Mouse (Mus musculus): ENCODE measurements around the gene Tmem234.

Gene Tmem234

GRCm38 (mm10) chr4:129622120-129622802 lies 21.8 kb downstream of the Tmem234 start:
- no peak for DNase-seq (ENCODE audit: inconsistent ontology term)

GRCm38 (mm10) chr4:129622803-129623535 lies 22.5 kb downstream of the Tmem234 start:
- no peak for DNase-seq (ENCODE audit: inconsistent ontology term)

- no peak for DNase-seq (ENCODE audit: inconsistent ontology term)
These were observed 23.2 kb downstream of the Tmem234 start, which contains the start of gene Ccdc28b for GRCm38 (mm10) chr4:129623681-129624091. Gene Ccdc28b, minus strand, starts transcription at chr4:129623947.

DNA sequence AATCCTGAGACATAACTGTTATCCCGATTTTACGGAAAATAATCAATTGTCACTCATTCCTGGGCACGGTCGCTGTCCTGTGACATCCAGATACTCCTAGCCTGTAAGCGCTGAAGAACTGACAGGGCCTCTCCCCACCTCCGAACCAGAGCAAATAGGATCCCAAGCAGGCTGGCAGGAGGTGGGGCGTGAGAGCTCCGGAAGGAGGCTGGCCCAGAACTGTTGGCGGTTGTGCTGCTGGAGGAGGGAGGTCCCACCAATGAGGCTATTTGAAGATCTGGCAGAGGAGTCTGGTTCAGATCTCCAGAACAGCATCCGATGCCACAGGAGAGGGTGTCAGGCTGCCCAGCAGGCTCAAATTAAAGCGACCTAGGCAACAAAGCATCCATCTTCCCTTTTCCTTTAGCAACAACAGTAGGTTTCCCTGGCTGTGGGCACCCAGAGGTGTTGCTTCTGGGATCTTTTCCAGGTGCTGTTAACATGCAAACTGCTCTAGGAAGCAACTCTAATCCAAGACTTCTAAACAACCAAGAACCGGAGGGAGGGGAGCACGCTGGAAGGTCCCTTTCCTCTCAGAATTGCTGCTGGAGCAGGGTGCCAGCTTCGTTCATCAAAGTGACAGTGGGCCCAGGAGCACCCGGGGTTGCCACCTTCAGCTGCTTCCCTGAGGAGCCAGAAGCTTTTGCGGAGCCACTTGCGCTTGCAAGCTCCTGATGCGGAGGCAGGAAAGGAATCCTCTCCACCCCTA lies 24.0 kb downstream of the Tmem234 start:
- peak; percentile 97 for DNase-seq (ENCODE audit: inconsistent ontology term)

GRCm38 (mm10) chr4:129625029-129625370 lies 24.5 kb downstream of the Tmem234 start:
- peak; percentile 60 for DNase-seq (ENCODE audit: inconsistent ontology term)

DNA sequence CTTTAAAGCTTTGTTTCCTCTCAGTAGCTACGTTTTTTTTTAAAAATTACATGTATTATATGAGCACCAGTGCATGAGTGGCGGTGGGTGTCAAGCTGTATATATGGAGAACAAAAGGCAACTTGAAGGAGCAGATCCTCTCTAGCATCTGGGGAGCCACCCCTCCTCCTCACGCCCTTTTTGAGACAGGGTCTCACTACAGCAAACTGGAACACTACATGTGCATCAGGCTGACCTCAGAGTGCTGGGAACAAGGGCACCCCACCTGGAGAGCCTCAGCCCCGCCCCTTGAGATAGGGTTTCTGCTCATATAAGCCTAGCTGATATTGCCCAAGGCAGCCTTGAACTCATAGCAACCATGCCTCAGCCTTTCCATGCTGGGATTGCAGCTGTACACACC lies 25.0 kb downstream of the Tmem234 start:
- no peak for DNase-seq (ENCODE audit: inconsistent ontology term)

DNA sequence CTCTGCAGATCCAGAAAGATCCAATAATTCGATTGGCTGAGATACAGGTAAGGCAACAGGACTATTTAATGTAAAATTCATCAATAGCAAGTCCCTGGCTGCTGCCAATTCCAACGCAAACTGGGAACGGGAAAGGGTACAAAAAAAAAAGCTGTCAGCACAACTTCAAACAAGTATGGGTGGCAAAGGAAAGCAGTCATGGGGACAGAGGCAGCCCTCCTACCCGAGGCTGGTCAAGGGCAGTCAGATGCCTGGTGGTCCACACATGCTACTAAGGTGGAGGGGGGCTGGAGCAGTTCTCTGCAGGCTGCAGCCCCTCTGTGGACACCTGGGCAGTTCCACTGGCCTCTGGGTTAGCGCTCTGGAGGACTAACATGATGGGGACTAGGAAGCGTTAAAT lies 25.6 kb downstream of the Tmem234 start:
- no peak for DNase-seq (ENCODE audit: inconsistent ontology term)

- DNase-seq (ENCODE audit: inconsistent ontology term) = no peak
These were observed 30.5 kb downstream of the Tmem234 start for GRCm38 (mm10) chr4:129630944-129631343.

- DNase-seq (ENCODE audit: inconsistent ontology term) = no peak
These were observed 31.4 kb downstream of the Tmem234 start for GRCm38 (mm10) chr4:129631867-129632266.

DNA sequence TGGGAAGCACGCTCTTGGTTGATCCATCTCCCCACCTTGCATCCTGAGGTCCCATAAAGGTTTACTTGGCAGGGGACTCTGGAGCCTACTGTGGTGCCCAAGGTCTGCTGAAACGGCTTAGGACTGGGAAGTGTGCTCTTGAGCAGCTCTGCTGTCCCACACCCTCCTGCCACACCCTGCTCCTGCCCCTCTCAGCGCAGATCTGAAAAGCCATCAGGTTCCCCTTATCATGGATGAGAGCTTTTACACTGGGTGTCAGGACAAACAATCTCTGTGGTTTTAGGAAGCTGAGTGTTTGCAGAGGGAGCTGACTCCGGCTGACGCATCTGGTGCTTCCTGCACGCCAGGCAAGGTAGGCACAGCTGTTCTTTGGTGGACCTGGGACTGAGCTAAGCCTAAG lies 33.4 kb downstream of the Tmem234 start:
- DNase-seq (ENCODE audit: inconsistent ontology term) = no peak

DNA sequence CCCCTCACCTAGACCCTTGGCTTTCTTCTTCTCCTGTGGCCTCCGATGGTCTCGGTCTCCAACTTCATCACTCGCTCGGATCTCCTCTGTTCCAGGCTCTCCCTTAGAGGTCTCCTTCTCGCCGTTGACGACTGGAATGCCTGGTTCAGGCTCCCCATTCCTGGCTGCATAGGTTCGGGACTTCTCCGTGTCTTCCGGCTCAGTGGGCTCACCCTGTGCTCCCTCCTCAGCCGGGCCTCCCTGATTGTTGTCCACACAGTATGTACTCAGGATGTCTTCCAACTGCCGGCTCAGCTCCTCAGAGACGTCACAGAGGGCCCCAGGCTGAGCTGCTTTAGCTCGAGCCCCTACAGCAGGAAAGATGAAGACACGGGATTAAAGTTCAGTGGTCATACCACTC lies 38.8 kb downstream of the Tmem234 start:
- DNase-seq (ENCODE audit: inconsistent ontology term) = no peak

- DNase-seq (ENCODE audit: inconsistent ontology term) = no peak
These were observed 39.7 kb downstream of the Tmem234 start for GRCm38 (mm10) chr4:129640101-129640637.

DNA sequence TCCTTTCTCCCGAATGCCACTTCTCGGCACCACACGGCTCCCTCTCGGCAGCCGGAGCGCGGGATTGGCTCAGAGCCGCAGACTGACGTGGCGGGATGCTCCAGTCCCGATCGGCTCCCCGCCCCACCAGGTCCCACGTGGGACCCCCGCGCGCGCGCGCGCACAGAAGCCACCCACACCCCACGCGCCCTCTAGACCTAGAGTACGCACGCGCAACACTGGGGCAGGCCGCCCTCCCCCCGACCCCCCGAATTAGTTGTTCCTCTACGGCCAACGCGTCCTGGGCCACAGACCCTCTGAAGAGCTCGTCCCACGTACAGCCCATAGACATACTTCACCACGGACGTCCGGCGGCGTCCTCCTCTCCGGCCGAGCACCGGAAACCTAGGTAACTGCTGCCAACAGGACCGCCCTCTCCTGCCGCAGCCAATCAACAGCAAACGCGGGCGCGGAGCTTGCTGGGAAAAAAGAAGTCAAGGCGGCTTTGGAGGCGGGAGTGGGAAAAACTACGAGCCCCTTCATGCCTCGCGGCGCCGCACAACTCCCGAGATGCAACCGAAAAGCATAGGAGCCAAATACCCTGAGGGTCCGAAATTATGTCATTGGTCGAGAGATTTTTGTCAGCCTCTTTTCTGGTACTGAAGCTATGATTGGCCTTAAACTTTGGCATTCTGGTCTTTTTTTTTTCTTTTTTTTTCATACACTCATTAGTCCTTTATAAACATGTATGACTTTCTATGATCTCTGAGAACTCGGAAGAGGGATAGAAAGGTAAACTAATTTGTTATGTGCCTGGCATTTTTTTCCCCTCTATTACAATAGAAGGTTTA lies 40.4 kb downstream of the Tmem234 start, which contains the start of gene Txlna:
Gene Txlna, minus strand, starts transcription at position 428 of the 830 bp plus-strand sequence.
- peak; percentile 99 for DNase-seq (ENCODE audit: inconsistent ontology term)

- DNase-seq (ENCODE audit: inconsistent ontology term) = peak; percentile 11
These were observed 41.3 kb downstream of the Tmem234 start for GRCm38 (mm10) chr4:129641756-129642155.

GRCm38 (mm10) chr4:129645204-129645603 lies 44.7 kb downstream of the Tmem234 start:
- no peak for DNase-seq (ENCODE audit: inconsistent ontology term)

DNA sequence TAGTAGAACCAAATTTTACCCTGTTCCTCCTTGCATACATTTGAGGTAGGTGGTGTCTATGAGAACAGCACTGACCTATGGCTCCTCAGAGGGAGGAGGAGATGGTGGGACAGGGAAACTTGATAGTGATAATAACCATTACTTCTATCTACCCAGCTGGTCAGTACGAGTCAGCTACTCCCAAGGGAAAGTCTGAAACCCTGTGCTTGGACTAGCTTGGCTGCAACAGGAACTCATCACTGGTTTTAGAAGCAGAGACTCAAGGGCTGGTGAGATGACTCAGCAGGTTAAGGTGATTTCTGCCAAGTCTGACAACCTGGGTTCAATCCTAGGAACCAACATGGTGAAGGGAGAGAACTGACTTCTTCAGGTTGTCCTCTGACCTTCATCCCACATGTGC lies 48.2 kb downstream of the Tmem234 start:
- no peak for DNase-seq (ENCODE audit: inconsistent ontology term)

DNA sequence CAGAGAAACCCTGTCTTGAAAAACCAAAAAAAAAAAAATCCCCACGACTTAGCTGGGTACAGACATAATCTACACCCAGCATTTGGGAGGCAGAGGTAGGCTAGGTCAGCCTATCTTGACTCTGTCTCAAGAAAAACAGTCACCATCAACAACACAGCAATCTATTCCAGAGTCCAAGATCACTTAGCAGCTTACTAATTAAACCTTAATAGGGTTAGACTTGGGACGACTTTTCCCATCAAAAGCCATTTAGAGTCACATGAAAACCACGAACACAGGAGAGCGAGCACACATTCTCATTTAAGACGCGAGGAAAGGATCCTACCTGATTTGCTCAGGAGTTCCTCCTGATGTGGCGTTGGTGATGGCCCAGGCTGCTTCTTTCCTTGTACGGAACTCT lies 49.9 kb downstream of the Tmem234 start:
- DNase-seq (ENCODE audit: inconsistent ontology term) = no peak

DNA sequence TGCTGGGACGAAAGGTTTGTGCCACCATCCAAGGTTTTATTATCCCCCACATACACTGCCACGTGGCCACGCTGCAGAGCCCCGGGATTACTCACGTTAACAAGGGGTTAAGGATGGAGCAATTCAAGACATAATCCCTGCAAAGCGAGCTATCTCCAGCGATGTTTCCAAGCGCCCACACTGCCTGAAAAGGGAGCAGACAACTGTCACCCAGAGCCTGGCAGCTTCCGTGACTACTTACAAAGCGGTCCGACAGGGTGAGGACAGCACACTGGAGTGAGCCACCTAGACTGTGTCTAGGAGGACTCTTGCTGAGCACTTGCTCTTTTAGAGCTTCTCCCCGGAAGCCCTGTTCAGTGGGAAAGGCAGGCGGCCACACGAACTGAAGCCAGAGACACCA lies 54.3 kb downstream of the Tmem234 start:
- DNase-seq (ENCODE audit: inconsistent ontology term) = no peak

GRCm38 (mm10) chr4:129661584-129661983 lies 61.1 kb downstream of the Tmem234 start:
- no peak for DNase-seq (ENCODE audit: inconsistent ontology term)

DNA sequence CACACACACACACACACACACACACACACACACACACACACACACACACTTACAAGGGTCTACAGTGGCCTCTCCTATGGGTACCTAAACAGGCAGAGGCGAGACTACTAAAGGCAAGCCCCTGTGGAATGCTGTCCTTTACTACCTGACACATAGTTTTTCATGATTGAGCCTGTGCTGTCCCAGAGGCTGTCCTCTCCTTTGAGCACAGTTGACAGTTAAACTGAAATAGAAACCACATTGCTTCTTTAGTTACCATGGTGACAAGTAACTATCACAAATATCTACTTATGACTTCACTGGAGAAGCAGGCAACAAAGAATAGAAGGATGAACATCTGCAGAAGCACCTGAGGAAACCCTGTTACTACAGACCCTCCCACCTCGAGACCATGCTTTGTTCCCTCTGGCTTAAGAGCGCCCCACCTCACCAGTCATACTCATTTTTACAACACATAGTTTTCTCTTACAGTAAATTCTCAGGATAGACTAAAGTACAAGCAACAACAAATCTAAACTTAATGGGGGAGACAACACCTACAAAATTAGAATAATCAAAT lies 61.9 kb downstream of the Tmem234 start:
- no peak for DNase-seq (ENCODE audit: inconsistent ontology term)

DNA sequence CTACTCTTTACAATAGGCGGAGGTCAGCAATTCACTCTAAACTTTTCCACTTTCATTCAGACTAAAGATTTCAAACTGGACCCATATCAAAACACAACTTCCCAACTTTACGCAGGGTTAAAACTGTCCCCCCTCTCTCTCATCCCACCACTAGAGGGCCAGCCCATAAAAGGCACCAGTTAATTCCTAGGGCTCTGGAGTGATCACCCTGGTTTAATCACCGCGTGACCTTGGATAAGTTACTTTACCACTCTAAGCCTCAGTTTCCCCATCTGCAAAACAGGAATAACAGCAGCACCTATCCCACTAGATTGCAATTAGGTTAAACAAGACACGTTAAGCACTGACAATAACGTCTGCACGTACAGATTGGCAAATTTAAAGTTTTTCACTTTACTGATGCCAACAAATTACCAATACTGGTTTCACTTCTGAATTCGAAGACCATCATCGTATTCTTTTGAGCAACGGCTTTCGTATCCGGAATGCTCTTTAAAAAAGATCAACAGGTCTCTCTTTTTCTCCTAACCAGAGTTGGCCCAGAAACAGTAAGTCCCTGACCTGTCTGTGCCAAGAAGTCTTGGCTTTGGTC lies 71.1 kb downstream of the Tmem234 start:
- peak; percentile 59 for DNase-seq (ENCODE audit: inconsistent ontology term)
